Mouse (Mus musculus) duodenum, adult 2 months (tissue): ENCODE results near the gene H2-Oa. TPM values are rescaled to one million over a fixed set of nuclear protein-coding genes. Genes with fewer than 3 reads are reported as not detected.

Experiments
- polyA plus RNA-seq: library from polyadenylated mRNA; depleted of rRNA; stranded (reverse); fragments of >200 nt; gene quantifications from 2 replicates; pipeline ENCODE4 v1.2.3, GENCODE M21; 2012; ENCODE audit warnings: low replicate concordance; rRNA removed

H2-Oa gene
- 4.6 and 11.9 TPM in 2 replicates for polyA plus RNA-seq

DNA sequence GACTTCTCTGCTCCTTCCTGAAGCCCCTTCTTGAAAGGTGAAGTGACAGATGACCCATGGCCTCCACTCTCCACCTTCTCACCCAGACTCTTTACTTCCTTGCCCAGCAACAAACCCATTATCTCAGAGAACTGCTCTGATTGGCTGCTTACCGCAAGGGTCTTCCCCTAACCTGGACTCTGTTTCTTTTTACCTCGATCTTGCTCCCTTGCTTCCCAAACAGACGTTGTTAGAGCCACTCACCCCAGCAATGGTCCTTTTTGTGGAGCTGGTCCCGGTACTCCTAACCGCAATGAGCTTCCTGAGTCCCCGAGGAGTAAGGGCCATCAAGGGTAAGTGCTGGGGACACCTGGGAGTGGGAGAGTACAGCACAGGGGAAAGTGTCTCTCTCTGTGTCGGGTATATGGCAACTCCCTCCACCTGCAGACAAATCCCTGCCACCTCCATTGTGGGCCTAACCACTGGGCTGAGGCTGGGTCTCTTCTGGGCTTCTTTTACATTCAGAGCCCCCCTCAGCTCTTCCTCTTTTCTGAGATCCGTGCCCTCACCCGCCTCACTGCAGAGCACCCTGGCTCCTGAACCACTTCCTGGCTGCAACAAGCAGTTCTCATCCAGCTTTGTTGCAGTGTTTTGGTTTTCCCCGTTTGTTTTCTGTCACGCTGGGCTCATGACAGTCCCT lies at the start of gene H2-Oa:
Gene H2-Oa, plus strand, starts transcription at position 144 of the 679 bp plus-strand sequence.

DNA sequence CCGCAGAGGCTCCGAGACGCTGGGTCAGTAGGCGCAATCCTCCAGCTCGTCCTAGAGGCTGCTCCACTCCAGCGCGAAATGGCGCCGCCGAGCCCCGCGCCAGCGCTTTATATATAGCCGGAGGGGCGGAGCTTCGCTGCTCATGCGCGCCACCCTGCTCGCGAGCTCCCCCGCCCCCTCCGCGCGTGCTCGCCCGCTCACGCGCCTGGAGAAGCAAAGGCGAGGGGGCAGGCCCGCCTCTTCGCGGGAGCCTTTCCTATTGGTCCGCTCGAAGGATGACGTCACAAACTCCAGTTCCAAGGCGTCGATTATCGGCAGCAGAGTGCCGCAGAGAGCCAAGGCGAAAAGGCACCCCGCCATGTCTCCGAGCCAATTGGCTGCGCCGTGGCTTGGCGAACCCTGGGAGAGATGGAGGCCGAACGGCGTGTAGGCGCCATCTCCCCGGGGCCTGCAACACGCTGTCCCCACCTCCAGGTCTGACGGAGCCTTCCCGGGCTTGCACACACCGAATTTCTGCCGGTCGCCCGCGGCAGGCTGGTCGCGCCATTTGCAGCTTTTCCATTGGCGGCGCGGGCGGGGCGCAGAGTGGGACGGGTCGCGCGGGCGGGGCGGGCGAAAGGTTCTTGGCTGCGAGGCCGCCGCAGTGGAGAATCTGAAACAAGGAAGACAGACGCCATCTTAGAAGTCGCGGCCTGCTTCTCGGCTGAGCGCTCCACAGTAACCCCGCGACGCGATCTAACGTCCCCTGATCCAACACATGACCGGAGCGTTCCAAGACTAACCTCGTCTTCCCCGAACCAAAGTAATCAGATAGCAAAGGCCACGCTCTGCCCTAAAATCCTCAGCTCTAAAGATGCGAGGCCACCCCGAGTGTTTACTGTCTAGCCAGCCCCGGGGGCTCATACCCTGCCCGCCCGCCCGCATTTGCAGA lies 27.4 kb downstream of the H2-Oa start, which contains the start of gene H2-DMa:
Gene H2-DMa, plus strand, starts transcription at position 293 of the 931 bp plus-strand sequence.

DNA sequence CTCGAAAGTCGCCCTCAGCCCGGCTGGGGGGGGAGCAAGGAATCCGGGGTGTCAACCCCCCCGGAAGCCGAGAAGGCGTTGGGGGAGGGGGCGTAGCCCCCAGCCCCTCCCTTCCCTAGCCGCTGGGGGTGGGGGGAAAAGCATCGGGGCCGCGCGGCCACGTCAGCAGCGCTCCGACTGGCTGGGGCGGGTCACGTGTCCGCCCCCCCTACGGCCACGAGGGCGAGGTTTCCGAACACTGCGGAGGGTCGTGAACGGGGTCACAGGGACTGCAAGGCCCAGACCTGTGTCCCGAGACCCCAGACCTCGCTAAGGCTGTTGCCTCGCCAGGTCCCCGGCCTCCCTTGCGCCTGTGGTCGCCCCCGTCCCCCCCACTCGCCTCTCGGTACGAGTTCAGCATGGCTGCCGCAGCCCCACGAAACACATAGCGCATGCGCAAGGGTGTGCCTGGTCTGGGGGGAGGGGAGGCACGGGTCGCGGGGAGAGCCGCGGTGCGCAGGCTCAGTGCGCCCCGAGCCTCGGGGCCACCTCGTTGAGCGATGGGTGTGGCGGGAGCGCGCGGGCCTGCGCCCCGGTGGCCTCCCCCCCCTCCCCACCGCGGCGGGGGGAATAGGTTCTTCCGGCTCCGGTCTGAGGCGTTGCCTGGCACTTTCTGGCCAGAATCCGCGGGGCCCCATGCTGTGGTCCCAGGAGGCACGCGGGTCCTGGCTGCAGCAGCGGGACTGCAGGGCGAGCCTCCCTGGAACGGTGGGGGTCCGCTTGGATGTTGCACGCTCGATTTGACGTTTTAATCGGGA lies 30.2 kb downstream of the H2-Oa start, which contains the start of gene Brd2:
Gene Brd2, minus strand, starts transcription at position 447 of the 797 bp plus-strand sequence.

DNA sequence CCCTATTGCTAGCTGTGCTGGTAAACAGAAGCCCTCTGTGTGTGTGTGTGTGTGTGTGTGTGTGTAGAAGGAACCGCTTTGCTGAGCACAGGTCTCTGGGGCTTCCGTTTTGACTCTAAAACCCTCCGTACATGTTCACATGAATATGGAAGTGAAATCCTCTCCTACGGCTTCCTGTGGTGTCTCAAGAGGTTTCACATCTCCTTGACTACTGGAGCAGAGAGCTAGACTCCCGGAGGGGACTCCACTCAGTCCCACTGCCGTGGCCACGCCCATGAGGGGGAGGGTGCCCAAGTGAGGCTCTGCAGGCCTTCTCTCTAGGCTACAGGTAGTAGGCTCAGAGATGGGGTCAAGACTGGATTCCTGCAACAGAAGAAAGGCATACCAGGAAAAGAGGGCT lies 50.9 kb downstream of the H2-Oa start, which contains the start of gene H2-DMb2:
Gene H2-DMb2, plus strand, starts transcription at position 275 of the 400 bp plus-strand sequence.

Other genes starting within 250 kb of the H2-Oa start
- 18.6 and 19.9 TPM in 2 replicates for gene Cd320, start 249.2 kb upstream of the H2-Oa start, polyA plus RNA-seq
- not detected in 2 replicates for gene Gm7029, start 218.5 kb upstream of the H2-Oa start, polyA plus RNA-seq
- 7.3 and 8.5 TPM in 2 replicates for gene Kifc1, start 201.7 kb upstream of the H2-Oa start, polyA plus RNA-seq
- gene Platr17, start 187.2 kb upstream of the H2-Oa start, polyA plus RNA-seq = 0.24 TPM in 1 of 2 replicates, not detected in the other
- 42.4 and 47.2 TPM in 2 replicates for gene Daxx, start 182.9 kb upstream of the H2-Oa start, polyA plus RNA-seq
- 220 and 430 TPM in 2 replicates for gene Tapbp, start 176.4 kb upstream of the H2-Oa start, polyA plus RNA-seq
- gene Zbtb22, start 176.4 kb upstream of the H2-Oa start, polyA plus RNA-seq = 65.9 and 84.1 TPM in 2 replicates
- 88.3 and 111 TPM in 2 replicates for gene Rgl2, start 162.8 kb upstream of the H2-Oa start, polyA plus RNA-seq
- 6.1 and 14.4 TPM in 2 replicates for gene Pfdn6, start 152.0 kb upstream of the H2-Oa start, polyA plus RNA-seq
- gene Wdr46, start 151.7 kb upstream of the H2-Oa start, polyA plus RNA-seq = 10.8 and 15.6 TPM in 2 replicates
- 27.8 and 35.0 TPM in 2 replicates for gene B3galt4, start 140.9 kb upstream of the H2-Oa start, polyA plus RNA-seq
- 50.7 and 52.9 TPM in 2 replicates for gene Vps52, start 136.5 kb upstream of the H2-Oa start, polyA plus RNA-seq
- 196 and 219 TPM in 2 replicates for gene Rps18, start 136.3 kb upstream of the H2-Oa start, polyA plus RNA-seq
- gene H2-K1, start 92.0 kb upstream of the H2-Oa start, polyA plus RNA-seq = 4,063 and 9,745 TPM in 2 replicates
- gene Ring1, start 67.7 kb upstream of the H2-Oa start, polyA plus RNA-seq = 22.1 and 26.1 TPM in 2 replicates
- gene H2-Ke6, start 64.3 kb upstream of the H2-Oa start, polyA plus RNA-seq = 73.6 and 117 TPM in 2 replicates
- 161 and 163 TPM in 2 replicates for gene Slc39a7, start 60.7 kb upstream of the H2-Oa start, polyA plus RNA-seq
- gene Rxrb, start 60.5 kb upstream of the H2-Oa start, polyA plus RNA-seq = 73.7 and 88.7 TPM in 2 replicates
- gene Col11a2, start 52.9 kb upstream of the H2-Oa start, polyA plus RNA-seq = 1.3 and 6.3 TPM in 2 replicates
- 40.9 and 173 TPM in 2 replicates for gene H2-DMa, start 27.2 kb downstream of the H2-Oa start, polyA plus RNA-seq
- 84.7 and 92.1 TPM in 2 replicates for gene Brd2, start 30.3 kb downstream of the H2-Oa start, polyA plus RNA-seq
- 4.5 and 16.7 TPM in 2 replicates for gene H2-DMb2, start 51.0 kb downstream of the H2-Oa start, polyA plus RNA-seq
- 52.9 and 337 TPM in 2 replicates for gene H2-DMb1, start 60.7 kb downstream of the H2-Oa start, polyA plus RNA-seq
- gene Tap1, start 95.2 kb downstream of the H2-Oa start, polyA plus RNA-seq = 53.8 and 96.5 TPM in 2 replicates
- gene Psmb9, start 95.4 kb downstream of the H2-Oa start, polyA plus RNA-seq = 114 and 217 TPM in 2 replicates
- 140 and 253 TPM in 2 replicates for gene Psmb8, start 105.4 kb downstream of the H2-Oa start, polyA plus RNA-seq
- 39.6 and 83.2 TPM in 2 replicates for gene Tap2, start 111.2 kb downstream of the H2-Oa start, polyA plus RNA-seq
- 1.6 and 6.7 TPM in 2 replicates for gene H2-Ob, start 146.6 kb downstream of the H2-Oa start, polyA plus RNA-seq
- gene H2-Ab1, start 165.3 kb downstream of the H2-Oa start, polyA plus RNA-seq = 523 and 3,902 TPM in 2 replicates
- 132 and 571 TPM in 2 replicates for gene H2-Aa, start 195.5 kb downstream of the H2-Oa start, polyA plus RNA-seq
- 83.1 and 303 TPM in 2 replicates for gene H2-Eb1, start 213.5 kb downstream of the H2-Oa start, polyA plus RNA-seq
- 0.15 and 0.18 TPM in 2 replicates for gene H2-Eb2, start 233.3 kb downstream of the H2-Oa start, polyA plus RNA-seq